Mouse (Mus musculus) midbrain, embryonic 16.5 days (tissue): ENCODE data around the gene Cdk5rap2. TPM values are rescaled to one million over a fixed set of nuclear protein-coding genes. Genes with fewer than 3 reads are reported as not detected.

Experiments used
- ATAC-seq: fragments of 200-750 bp; cut with Nextera tagmentation; 2 replicates; pipeline ENCODE4 v1.8.0; 2017; ENCODE audit warnings: moderate TSS enrichment
- H3K27ac ChIP-seq: fragments of 300-500 bp; sonication (generic); 2 replicates; pipeline ENCODE4 v1.5.1; 2014; ENCODE audit warnings: mild to moderate bottlenecking, low read length, mixed read lengths
- H3K27me3 ChIP-seq: fragments of 300-500 bp; sonication (generic); 2 replicates; pipeline ENCODE4 v1.6.1; 2014; ENCODE audit warnings: low read depth, low read length, mixed read lengths; ENCODE audit not compliant: control insufficient read depth, insufficient read depth
- H3K36me3 ChIP-seq: fragments of 300-500 bp; sonication (generic); 2 replicates; pipeline ENCODE4 v1.6.1; 2014; ENCODE audit warnings: mild to moderate bottlenecking, low read length, moderate library complexity, mixed read lengths; ENCODE audit not compliant: control insufficient read depth, insufficient read depth
- H3K4me1 ChIP-seq: fragments of 300-500 bp; sonication (generic); 2 replicates; pipeline ENCODE4 v1.6.1; 2014; ENCODE audit warnings: mild to moderate bottlenecking, low read length, mixed read lengths; ENCODE audit not compliant: control insufficient read depth, insufficient read depth
- H3K4me2 ChIP-seq: fragments of 300-500 bp; sonication (generic); 2 replicates; pipeline ENCODE4 v1.6.1; 2014; ENCODE audit warnings: mild to moderate bottlenecking, low read length, mixed read lengths
- H3K4me3 ChIP-seq: fragments of 300-500 bp; sonication (generic); 2 replicates; pipeline ENCODE4 v1.5.1; 2014; ENCODE audit warnings: low read depth, mild to moderate bottlenecking, low read length, moderate library complexity, mixed read lengths
- H3K9ac ChIP-seq: fragments of 300-500 bp; sonication (generic); 2 replicates; pipeline ENCODE4 v1.6.1; 2014; ENCODE audit warnings: low read depth, low read length, mixed read lengths
- H3K9me3 ChIP-seq: fragments of 300-500 bp; sonication (generic); replicated peaks from 2 replicates; pipeline ENCODE4 v1.6.1; 2014; ENCODE audit warnings: mild to moderate bottlenecking, low read length, mixed read lengths; ENCODE audit not compliant: control insufficient read depth, poor library complexity, severe bottlenecking
- WGBS: fragments of 180-500 bp; shearing (Covaris S2); extraction: QIAGEN DNeasy Blood & Tissue Kit; methylation state at CpG from one replicate; pipeline ENCODE4 v1.1.7; 2014; 5-methylcytosine and 5-hydroxymethylcytosine counted together
- polyA plus RNA-seq: library from polyadenylated mRNA; unstranded; fragments of >200 nt; fragmentation: Nextera tagmentation; extraction: Ambion mirVana; gene quantifications from 2 replicates; pipeline ENCODE4 v1.2.1, GENCODE M21; 2015

Gene Cdk5rap2
- polyA plus RNA-seq, 1 experiment from 2014 or later = 6.0 TPM

DNA sequence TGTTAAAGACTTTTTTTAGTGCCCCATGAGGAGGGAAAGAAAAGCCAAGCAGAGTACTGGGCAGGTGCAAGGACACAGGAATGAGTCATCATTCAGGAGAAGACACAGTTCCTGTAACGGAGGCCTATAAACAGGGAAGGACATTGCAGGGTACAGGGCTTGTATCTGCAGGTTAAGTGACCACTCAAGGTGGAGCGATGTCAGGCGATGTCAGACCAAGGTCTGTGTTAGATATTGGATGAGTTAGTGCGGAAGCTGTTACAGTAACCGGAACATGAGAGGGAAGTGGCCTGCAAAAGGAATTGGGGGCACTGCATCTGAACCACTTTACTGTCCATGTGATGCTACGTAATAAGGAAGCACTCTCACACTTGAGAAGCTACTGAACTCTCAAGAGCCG, 170.5 kb downstream of the Cdk5rap2 start:
- no peak overlapping the region for H3K9ac ChIP-seq
- no peak overlapping the region for H3K4me2 ChIP-seq
- H3K9me3 ChIP-seq = no peaks in the 10 kb centered on the region
- ATAC-seq = no peak
- H3K4me1 ChIP-seq = no peaks in the 10 kb centered on the region
- 95% methylated on average over 7 of the region's 7 CpGs for WGBS
- no peak overlapping the region for H3K4me3 ChIP-seq
- no peaks in the 10 kb centered on the region for H3K27me3 ChIP-seq
- peaks cover 6% of the 10 kb centered on the region; the same call in 1 of the 2 replicates for H3K36me3 ChIP-seq
- H3K27ac ChIP-seq = no peak overlapping the region

DNA sequence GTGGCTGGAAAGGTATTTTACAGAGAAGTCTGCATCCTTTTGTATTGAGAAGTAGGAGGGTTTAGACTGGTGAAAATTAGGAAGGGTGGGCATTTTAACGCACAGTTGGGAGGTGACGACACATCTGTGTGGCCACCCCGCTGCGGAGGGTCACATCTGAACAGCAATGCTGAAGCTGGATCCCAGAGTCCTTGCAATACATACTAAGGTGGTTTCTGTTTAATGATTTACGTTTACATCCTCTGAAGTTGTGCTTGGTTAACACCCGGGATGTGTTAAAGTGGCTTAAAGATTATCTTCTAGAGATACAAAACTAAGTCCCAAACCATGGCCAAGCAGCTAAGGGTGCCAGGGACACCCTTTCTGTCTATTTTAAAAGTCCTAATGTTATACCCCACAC, 171.4 kb downstream of the Cdk5rap2 start:
- Histone ChIP-seq H3K9me3 (no peaks in the 10 kb centered on the region), H3K27me3 (no peaks in the 10 kb centered on the region), H3K4me3 (no peak overlapping the region), H3K4me1 (no peaks in the 10 kb centered on the region), H3K9ac (no peak overlapping the region), H3K4me2 (no peak overlapping the region), H3K27ac (no peak overlapping the region), H3K36me3 (peaks cover 5% of the 10 kb centered on the region; the same call in 1 of the 2 replicates)
- no peak for ATAC-seq
- 95% methylated on average over 6 of the region's 6 CpGs for WGBS

DNA sequence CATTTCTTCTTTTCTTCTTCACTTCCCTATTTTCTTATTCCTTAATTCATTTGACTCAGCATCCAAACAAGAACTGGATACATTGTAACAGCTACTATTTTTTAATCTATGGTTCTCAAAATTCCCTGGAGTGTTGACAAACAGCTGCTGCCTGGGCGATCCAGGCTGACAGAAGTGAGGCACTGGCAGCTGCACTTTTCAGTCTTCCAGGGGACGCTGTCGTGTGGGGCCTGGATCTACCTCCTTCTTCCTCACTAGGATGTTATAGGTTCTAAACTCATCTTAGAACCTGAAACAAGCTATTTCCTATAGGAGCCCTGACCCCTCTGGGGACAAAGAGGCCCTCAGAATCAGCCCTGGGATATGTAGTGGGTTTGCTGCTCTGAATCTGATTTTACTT, 177.9 kb downstream of the Cdk5rap2 start:
- ATAC-seq = no peak
- H3K4me3 ChIP-seq = no peak overlapping the region
- no peaks in the 10 kb centered on the region for H3K27me3 ChIP-seq
- H3K4me2 ChIP-seq = no peak overlapping the region
- peaks cover 1% of the 10 kb centered on the region for H3K36me3 ChIP-seq
- H3K4me1 ChIP-seq = no peaks in the 10 kb centered on the region
- WGBS = 79% methylated on average over 3 of the region's 3 CpGs
- H3K9ac ChIP-seq = no peak overlapping the region
- no peaks in the 10 kb centered on the region for H3K9me3 ChIP-seq
- no peak overlapping the region for H3K27ac ChIP-seq

DNA sequence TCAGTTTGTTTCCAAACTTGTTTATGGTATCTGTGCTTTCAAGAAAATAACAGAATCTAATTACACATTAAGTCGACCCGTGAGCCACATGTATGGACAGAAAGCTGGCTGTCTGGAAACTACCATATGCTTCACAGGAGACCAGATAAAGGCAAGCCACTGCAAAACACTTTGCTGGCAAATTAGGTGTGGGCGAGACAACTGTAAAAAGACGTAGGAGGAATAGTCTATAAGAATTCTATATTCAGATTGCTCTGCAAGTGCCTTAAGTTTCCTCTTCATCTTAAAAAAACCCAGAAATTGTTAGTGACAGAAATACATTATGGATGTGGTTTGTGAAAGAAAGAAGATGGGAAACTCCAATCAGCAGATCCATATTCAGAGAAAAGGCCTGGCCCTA, 180.4 kb downstream of the Cdk5rap2 start:
- ATAC-seq = no peak
- no peaks in the 10 kb centered on the region for H3K9me3 ChIP-seq
- H3K27ac ChIP-seq = no peak overlapping the region
- H3K4me3 ChIP-seq = no peak overlapping the region
- WGBS = 91% methylated on average over 4 of the region's 4 CpGs
- H3K36me3 ChIP-seq = peaks cover 4% of the 10 kb centered on the region
- H3K4me1 ChIP-seq = no peaks in the 10 kb centered on the region
- H3K4me2 ChIP-seq = no peak overlapping the region
- no peak overlapping the region for H3K9ac ChIP-seq
- H3K27me3 ChIP-seq = no peaks in the 10 kb centered on the region

DNA sequence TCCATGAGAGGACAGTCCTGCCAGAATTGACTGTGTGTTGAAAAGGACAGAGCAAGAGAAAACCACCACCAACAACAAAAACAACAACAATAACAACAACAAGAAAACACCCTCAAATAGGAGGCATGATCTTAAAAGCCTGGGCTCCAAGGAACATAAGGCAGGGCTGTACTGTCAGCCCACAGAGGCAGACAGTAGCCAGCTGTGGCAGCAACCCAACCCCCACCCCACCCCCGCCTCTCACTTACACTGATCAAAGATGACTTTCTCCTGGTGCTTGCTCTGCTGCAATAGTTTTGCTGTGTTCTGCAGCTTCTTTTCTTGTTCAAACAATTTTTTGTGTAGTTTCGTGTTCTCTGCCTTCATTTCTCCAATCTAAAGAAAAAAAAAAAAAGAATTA, 181.9 kb downstream of the Cdk5rap2 start:
- Histone ChIP-seq H3K4me3 (no peak overlapping the region), H3K36me3 (peaks cover 7% of the 10 kb centered on the region)

DNA sequence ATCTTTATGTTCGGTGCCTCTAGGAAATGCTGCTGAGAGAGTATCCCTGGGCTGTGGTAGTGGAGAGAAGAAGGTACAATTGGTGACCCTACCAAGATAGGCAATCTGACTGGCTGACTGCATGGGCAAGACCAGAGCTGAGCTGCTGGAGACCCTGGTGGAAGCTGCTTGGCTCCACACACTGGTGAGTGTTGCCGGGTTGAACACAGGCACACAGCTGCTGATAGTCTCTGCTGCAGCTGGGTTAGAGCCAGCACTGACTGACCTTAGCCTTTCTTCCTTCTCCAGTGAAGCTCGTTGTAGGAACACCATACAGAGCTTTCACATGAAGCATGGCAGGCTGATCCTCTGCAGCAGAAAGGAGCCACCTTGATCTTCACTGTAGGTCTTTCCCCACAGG, 182.6 kb downstream of the Cdk5rap2 start:
- no peak overlapping the region for H3K9ac ChIP-seq
- no peaks in the 10 kb centered on the region for H3K27me3 ChIP-seq
- ATAC-seq = no peak
- no peak overlapping the region for H3K4me3 ChIP-seq
- no peaks in the 10 kb centered on the region for H3K9me3 ChIP-seq
- H3K36me3 ChIP-seq = peaks cover 12% of the 10 kb centered on the region
- WGBS = 90% methylated on average over 3 of the region's 3 CpGs
- H3K27ac ChIP-seq = no peak overlapping the region
- H3K4me2 ChIP-seq = no peak overlapping the region
- H3K4me1 ChIP-seq = no peaks in the 10 kb centered on the region

More for the DNA sequence above, 181.9 kb downstream of the Cdk5rap2 start:
- Histone ChIP-seq H3K27me3 (no peaks in the 10 kb centered on the region), H3K4me1 (no peaks in the 10 kb centered on the region), H3K9me3 (no peaks in the 10 kb centered on the region), H3K27ac (no peak overlapping the region), H3K4me2 (no peak overlapping the region), H3K9ac (no peak overlapping the region)
- 80% methylated on average over 2 of the region's 2 CpGs for WGBS
- ATAC-seq = no peak

DNA sequence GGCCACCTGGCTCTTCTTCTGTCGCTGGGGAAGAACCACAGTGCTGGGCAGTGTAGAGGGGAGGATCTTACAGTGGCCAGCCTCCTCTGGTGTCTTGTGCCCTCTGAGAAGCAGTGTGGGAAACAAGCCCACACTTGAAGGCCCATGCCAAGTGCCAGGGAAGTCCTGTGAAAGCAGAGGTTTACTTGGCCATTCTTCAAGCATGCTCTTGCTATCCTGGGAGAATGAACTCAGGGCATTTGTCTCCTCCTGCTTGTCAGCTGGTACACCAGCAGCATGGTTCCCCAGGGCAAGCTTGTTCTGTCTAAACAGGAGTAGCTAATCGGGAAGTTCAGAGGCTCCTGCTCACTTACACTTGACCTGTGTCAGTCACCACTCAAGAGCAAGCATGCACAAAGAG, 185.7 kb downstream of the Cdk5rap2 start:
- ATAC-seq = no peak
- no peak overlapping the region for H3K4me2 ChIP-seq
- 89% methylated on average over 2 of the region's 2 CpGs for WGBS
- H3K27ac ChIP-seq = no peak overlapping the region
- H3K4me3 ChIP-seq = no peak overlapping the region
- H3K9ac ChIP-seq = no peak overlapping the region
- no peaks in the 10 kb centered on the region for H3K9me3 ChIP-seq
- H3K36me3 ChIP-seq = peaks cover 21% of the 10 kb centered on the region
- H3K27me3 ChIP-seq = no peaks in the 10 kb centered on the region
- no peaks in the 10 kb centered on the region for H3K4me1 ChIP-seq

DNA sequence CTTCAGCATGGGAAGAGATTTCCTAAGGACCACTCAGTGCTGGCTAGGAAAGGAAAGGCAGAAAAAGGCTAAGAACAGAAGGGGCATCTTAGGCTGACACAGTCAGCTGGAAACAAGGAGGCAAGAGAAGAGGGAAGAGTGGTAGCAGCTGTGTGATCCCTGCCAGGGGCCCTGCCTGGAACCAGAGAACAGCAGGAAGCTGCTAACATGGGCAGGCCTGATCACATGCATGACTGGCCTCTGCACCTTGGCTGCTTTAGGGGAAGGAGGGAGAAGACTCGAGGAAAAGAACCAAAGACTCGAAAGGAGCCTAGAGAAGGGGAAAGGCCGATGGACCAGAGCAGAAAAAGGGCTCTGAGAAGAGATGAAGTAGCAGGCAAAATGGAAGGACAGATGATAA, 188.4 kb downstream of the Cdk5rap2 start:
- H3K27ac ChIP-seq = no peak overlapping the region
- H3K4me3 ChIP-seq = no peak overlapping the region
- 47% methylated on average over 3 of the region's 3 CpGs for WGBS
- peaks cover 17% of the 10 kb centered on the region for H3K36me3 ChIP-seq
- no peak overlapping the region for H3K9ac ChIP-seq
- H3K9me3 ChIP-seq = no peaks in the 10 kb centered on the region
- ATAC-seq = no peak
- no peaks in the 10 kb centered on the region for H3K4me1 ChIP-seq
- no peaks in the 10 kb centered on the region for H3K27me3 ChIP-seq
- H3K4me2 ChIP-seq = no peak overlapping the region

DNA sequence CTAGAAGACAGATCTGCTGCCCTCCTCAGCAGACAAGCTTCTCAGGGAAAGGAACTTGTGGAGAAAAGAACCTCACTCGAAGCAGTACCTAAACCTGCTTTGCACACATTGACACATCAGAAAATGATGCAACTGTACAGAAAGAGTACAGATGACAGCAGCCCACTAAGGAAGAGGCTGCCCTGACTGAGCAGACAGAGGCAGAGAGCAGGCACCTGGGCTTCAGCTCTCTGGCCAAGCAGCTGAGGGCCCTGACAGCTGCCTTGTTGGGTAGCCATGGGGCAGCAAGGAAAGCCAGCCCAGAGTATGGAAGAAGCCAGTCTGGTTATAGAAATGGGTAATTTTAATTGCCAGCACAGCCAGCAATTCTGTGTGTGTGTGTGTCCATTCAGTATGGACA, 188.9 kb downstream of the Cdk5rap2 start:
- Histone ChIP-seq H3K4me2 (no peak overlapping the region), H3K36me3 (peaks cover 17% of the 10 kb centered on the region), H3K9me3 (no peaks in the 10 kb centered on the region), H3K9ac (no peak overlapping the region), H3K4me1 (no peaks in the 10 kb centered on the region), H3K27ac (no peak overlapping the region), H3K27me3 (no peaks in the 10 kb centered on the region), H3K4me3 (no peak overlapping the region)
- ATAC-seq = no peak
- 82% methylated on average over 1 of the region's 1 CpGs for WGBS
